Mouse (Mus musculus): ENCODE data around the gene 1700049E17Rik2. TPM values are rescaled to one million over a fixed set of nuclear protein-coding genes. Genes with fewer than 3 reads are reported as not detected.
"Not testable (repeated sequence)": the region's sequence is repeated elsewhere in the genome, so short reads cannot be mapped to it uniquely, and the experiment has no call there.

Gene 1700049E17Rik2
- not detected in 2 replicates for polyA plus RNA-seq (2014; fragmentation: Nextera tagmentation; extraction: Ambion mirVana)

DNA sequence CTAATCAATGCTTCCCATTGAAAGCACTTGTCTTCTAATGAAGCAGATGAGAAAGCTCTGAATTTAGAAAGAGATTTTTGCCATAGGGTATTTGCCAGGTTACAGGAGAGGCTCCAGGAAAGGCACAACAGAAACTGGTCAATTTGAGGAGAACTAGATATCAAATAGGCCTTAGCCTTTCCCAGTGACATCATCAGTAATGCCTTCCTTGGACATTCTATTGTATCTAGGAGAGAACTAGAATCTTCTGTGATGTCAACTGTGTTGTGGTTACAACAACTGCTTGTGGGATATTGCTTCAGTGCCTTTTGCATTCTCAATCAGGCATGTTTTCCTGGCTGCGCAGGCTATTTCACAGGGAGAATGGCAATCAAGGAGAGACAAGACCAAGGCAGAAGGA, at the start of gene 1700049E17Rik2:
Gene 1700049E17Rik2, plus strand, starts transcription at position 301 of the 400 bp plus-strand sequence.
- H3K4me2 ChIP-seq (ENCODE audit: low read length); H3K9ac ChIP-seq (replicated peaks; ENCODE audit: low read length); H3K36me3 ChIP-seq (ENCODE audit: control insufficient read depth, insufficient read depth, low read length); H3K27me3 ChIP-seq (ENCODE audit: control insufficient read depth, insufficient read depth, low read length); H3K9me3 ChIP-seq (ENCODE audit: control insufficient read depth, low read length); DNase-seq; H3K27ac ChIP-seq (replicated peaks; ENCODE audit: low read depth, low read length); H3K4me3 ChIP-seq (replicated peaks; ENCODE audit: low read depth, low read length); ATAC-seq (ENCODE audit: low FRiP score, low TSS enrichment); H3K4me1 ChIP-seq (ENCODE audit: control insufficient read depth, insufficient read depth, low read length): not testable (repeated sequence)
- WGBS = no CpG with 5 or more reads among the region's 1 CpGs

DNA sequence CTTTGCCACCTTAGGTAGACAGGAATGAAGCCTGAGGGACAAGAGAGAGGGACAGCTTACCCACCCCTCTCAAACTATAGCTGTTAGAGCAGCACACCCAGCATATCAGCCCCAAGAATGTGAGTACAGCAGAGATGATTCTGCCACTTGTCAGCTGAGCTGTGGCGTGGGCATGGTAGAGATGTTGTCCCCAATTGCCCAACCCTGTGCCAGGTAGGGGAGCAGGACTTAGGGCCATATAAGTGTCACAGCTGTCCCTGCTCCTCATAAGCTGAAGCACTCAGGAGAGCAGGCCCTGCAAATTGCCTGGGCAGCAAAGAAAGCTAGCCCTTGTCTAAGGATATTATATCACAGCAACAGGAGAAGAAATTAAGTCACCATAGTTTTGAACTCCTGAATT, 48.3 kb upstream of the 1700049E17Rik2 start:
- 74% methylated on average over 1 of the region's 1 CpGs for WGBS
- DNase-seq; H3K4me3 ChIP-seq (replicated peaks; ENCODE audit: low read depth, low read length); ATAC-seq (ENCODE audit: low FRiP score, low TSS enrichment); H3K9ac ChIP-seq (replicated peaks; ENCODE audit: low read length); H3K4me1 ChIP-seq (ENCODE audit: control insufficient read depth, insufficient read depth, low read length); H3K27ac ChIP-seq (replicated peaks; ENCODE audit: low read depth, low read length); H3K27me3 ChIP-seq (ENCODE audit: control insufficient read depth, insufficient read depth, low read length); H3K4me2 ChIP-seq (ENCODE audit: low read length); H3K9me3 ChIP-seq (ENCODE audit: control insufficient read depth, low read length); H3K36me3 ChIP-seq (ENCODE audit: control insufficient read depth, insufficient read depth, low read length): not testable (repeated sequence)

DNA sequence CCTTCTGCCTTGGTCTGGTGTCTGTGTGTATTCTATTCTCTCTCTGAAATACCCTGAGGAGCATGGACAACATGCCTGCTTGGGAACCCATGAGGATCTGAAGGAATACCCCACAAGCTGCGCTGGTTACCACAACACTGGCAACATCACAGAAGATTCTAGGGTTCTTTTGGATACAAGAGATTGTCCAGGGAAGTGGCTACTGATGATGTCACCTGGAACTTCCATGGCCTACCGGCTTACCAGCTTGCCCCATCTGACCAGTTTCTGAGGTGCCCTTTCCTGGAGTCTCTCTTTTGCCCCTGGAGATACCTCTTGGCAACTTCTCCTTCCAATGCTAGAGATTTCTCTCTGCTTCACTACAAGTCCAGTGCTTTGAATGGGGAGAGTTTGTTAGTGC, 17.5 kb upstream of the 1700049E17Rik2 start, which contains the start of gene Gm7970:
Gene Gm7970, minus strand, starts transcription at position 101 of the 400 bp plus-strand sequence.
- H3K9me3 ChIP-seq (ENCODE audit: control insufficient read depth, low read length); H3K27me3 ChIP-seq (ENCODE audit: control insufficient read depth, insufficient read depth, low read length); H3K9ac ChIP-seq (replicated peaks; ENCODE audit: low read length); H3K4me3 ChIP-seq (replicated peaks; ENCODE audit: low read depth, low read length); ATAC-seq (ENCODE audit: low FRiP score, low TSS enrichment); H3K4me2 ChIP-seq (ENCODE audit: low read length); H3K27ac ChIP-seq (replicated peaks; ENCODE audit: low read depth, low read length); H3K36me3 ChIP-seq (ENCODE audit: control insufficient read depth, insufficient read depth, low read length); DNase-seq; H3K4me1 ChIP-seq (ENCODE audit: control insufficient read depth, insufficient read depth, low read length): not testable (repeated sequence)
- no CpG with 5 or more reads among the region's 2 CpGs for WGBS

DNA sequence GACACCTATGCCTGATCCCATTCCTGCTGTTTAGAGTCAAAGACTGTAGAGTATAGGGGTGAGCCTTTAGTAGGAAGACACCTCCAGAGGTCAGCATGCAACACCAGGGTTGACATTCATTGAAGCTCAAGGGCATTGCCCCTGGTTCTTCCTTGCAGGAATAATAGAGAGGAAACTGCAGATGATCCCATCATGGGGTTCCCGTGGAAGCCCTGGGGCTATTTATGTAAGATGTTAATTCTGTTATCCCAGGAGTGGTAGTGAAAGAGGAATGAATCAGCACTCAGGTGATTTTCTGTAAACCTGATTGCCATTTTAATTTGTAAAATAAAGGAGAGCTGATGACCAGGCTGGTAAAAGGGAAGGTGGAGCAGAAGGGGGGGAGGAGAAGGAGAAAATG, 13.3 kb downstream of the 1700049E17Rik2 start:
- DNase-seq; H3K36me3 ChIP-seq (ENCODE audit: control insufficient read depth, insufficient read depth, low read length); H3K4me2 ChIP-seq (ENCODE audit: low read length); H3K9me3 ChIP-seq (ENCODE audit: control insufficient read depth, low read length); H3K27ac ChIP-seq (replicated peaks; ENCODE audit: low read depth, low read length); ATAC-seq (ENCODE audit: low FRiP score, low TSS enrichment); H3K27me3 ChIP-seq (ENCODE audit: control insufficient read depth, insufficient read depth, low read length); H3K9ac ChIP-seq (replicated peaks; ENCODE audit: low read length); H3K4me3 ChIP-seq (replicated peaks; ENCODE audit: low read depth, low read length); H3K4me1 ChIP-seq (ENCODE audit: control insufficient read depth, insufficient read depth, low read length): not testable (repeated sequence)
- WGBS = 72% methylated on average over 1 of the region's 1 CpGs

DNA sequence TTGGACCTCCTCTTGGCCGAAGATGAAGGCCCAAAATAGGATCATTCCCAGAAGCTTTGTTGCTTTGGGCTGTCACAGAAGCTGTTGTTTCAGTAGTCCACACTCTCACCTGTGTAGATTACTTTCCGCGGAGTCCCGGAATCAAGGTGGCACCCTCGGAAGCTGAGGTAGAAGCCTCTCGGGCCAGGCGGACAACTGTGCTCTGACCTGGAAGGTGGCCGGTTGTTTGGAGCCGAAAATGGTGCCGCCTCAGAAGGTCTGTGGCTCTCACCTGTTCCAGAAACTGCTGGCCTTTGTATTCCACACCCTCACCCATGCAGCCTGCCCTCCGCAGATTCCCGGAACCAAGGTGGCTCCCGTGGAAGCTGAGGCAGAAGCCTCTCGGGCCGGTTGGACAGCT, 27.9 kb downstream of the 1700049E17Rik2 start:
- not testable (repeated sequence) for H3K9ac ChIP-seq (replicated peaks; ENCODE audit: low read length); H3K27me3 ChIP-seq (ENCODE audit: control insufficient read depth, insufficient read depth, low read length); H3K36me3 ChIP-seq (ENCODE audit: control insufficient read depth, insufficient read depth, low read length); H3K4me2 ChIP-seq (ENCODE audit: low read length); H3K9me3 ChIP-seq (ENCODE audit: control insufficient read depth, low read length); DNase-seq; ATAC-seq (ENCODE audit: low FRiP score, low TSS enrichment); H3K4me1 ChIP-seq (ENCODE audit: control insufficient read depth, insufficient read depth, low read length); H3K27ac ChIP-seq (replicated peaks; ENCODE audit: low read depth, low read length); H3K4me3 ChIP-seq (replicated peaks; ENCODE audit: low read depth, low read length)
- 95% methylated on average over 15 of the region's 15 CpGs for WGBS

DNA sequence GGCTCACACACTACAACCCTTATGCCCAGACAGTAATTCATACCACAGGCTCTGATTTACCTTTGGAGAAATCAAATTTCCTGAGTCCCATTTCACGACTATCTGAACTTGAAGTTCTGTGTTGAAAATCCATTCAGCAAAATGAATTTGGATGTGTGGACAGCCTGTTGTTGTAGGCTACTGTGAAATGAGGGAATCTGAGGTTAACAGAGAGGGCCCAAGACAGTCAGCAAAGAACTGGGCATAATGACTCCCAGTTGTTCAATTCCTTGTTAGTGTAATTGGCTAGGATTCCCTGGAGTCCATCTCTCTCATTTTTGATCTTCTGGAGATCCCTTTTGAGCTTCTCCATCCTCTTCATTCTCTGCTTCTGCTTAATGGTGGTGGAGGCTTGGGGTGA, 37.7 kb downstream of the 1700049E17Rik2 start:
- not testable (repeated sequence) for DNase-seq; H3K4me3 ChIP-seq (replicated peaks; ENCODE audit: low read depth, low read length); H3K36me3 ChIP-seq (ENCODE audit: control insufficient read depth, insufficient read depth, low read length); H3K27me3 ChIP-seq (ENCODE audit: control insufficient read depth, insufficient read depth, low read length); H3K9ac ChIP-seq (replicated peaks; ENCODE audit: low read length); H3K4me1 ChIP-seq (ENCODE audit: control insufficient read depth, insufficient read depth, low read length); ATAC-seq (ENCODE audit: low FRiP score, low TSS enrichment); H3K27ac ChIP-seq (replicated peaks; ENCODE audit: low read depth, low read length); H3K4me2 ChIP-seq (ENCODE audit: low read length); H3K9me3 ChIP-seq (ENCODE audit: control insufficient read depth, low read length)
- 69% methylated on average over 1 of the region's 1 CpGs for WGBS

DNA sequence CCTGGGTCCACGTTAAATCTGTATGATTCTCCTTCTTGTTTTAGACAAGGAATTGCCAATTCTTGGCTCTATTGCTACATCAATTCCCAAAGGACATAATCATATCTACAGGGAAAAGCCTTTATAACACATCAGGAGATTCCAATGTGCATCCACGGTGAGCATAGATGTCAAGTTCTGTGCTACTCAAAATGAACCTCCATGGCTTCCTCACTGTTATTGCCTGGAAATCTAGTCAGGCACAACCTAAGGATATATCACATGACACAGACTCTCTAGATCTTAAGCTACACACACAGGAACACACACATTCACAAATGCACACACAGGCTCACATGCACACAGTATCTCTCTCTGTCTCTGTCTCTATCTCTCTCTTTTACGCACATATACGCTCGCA, 49.5 kb downstream of the 1700049E17Rik2 start:
- DNase-seq; H3K4me2 ChIP-seq (ENCODE audit: low read length); H3K9ac ChIP-seq (replicated peaks; ENCODE audit: low read length); H3K36me3 ChIP-seq (ENCODE audit: control insufficient read depth, insufficient read depth, low read length); H3K27ac ChIP-seq (replicated peaks; ENCODE audit: low read depth, low read length); H3K4me3 ChIP-seq (replicated peaks; ENCODE audit: low read depth, low read length); H3K27me3 ChIP-seq (ENCODE audit: control insufficient read depth, insufficient read depth, low read length); H3K9me3 ChIP-seq (ENCODE audit: control insufficient read depth, low read length); H3K4me1 ChIP-seq (ENCODE audit: control insufficient read depth, insufficient read depth, low read length); ATAC-seq (ENCODE audit: low FRiP score, low TSS enrichment): not testable (repeated sequence)
- 93% methylated on average over 4 of the region's 5 CpGs for whole genome bisulfite sequencing

DNA sequence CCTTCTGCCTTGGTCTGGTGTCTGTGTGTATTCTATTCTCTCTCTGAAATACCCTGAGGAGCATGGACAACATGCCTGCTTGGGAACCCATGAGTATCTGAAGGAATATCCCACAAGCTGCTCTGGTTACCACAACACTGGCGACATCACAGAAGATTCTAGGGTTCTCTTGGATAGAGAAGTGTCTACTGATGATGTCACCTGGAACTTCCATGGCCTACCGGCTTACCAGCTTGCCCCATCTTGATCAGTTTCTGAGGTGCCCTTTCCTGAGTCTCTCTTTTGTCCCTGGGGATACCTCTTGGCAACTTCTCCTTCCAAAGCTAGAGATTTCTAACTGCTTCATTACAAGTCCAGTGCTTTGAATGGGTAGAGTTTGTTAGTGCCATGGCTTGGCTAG, 51.5 kb downstream of the 1700049E17Rik2 start, which contains the start of gene Gm3072:
Gene Gm3072, minus strand, starts transcription at position 101 of the 400 bp plus-strand sequence.
- 64% methylated on average over 1 of the region's 2 CpGs for whole genome bisulfite sequencing
- H3K4me2 ChIP-seq (ENCODE audit: low read length); H3K36me3 ChIP-seq (ENCODE audit: control insufficient read depth, insufficient read depth, low read length); H3K4me3 ChIP-seq (replicated peaks; ENCODE audit: low read depth, low read length); DNase-seq; H3K27me3 ChIP-seq (ENCODE audit: control insufficient read depth, insufficient read depth, low read length); H3K9me3 ChIP-seq (ENCODE audit: control insufficient read depth, low read length); H3K27ac ChIP-seq (replicated peaks; ENCODE audit: low read depth, low read length); H3K4me1 ChIP-seq (ENCODE audit: control insufficient read depth, insufficient read depth, low read length); ATAC-seq (ENCODE audit: low FRiP score, low TSS enrichment); H3K9ac ChIP-seq (replicated peaks; ENCODE audit: low read length): not testable (repeated sequence)

DNA sequence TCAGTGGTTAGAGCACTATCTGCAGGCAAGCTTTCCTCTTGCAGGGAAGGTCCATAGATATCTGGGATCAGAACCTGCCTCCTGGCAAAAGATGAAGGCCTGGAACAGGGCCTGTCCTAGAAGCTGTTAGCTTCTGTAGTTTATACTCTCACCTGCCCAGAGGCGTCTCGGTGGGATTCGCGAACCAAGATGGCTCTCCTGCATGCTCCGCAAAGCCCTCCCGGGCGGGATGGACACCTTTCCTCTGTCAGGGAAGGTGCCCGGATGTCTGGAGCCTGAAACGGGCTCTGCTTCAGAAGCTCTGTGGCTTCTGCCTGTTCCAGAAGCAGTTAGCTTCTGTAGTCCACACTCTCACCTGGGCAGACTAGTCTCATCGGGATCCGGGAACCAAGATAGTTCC, 57.1 kb downstream of the 1700049E17Rik2 start:
- not testable (repeated sequence) for H3K9me3 ChIP-seq (ENCODE audit: control insufficient read depth, low read length); H3K4me3 ChIP-seq (replicated peaks; ENCODE audit: low read depth, low read length); H3K9ac ChIP-seq (replicated peaks; ENCODE audit: low read length); DNase-seq; ATAC-seq (ENCODE audit: low FRiP score, low TSS enrichment); H3K4me1 ChIP-seq (ENCODE audit: control insufficient read depth, insufficient read depth, low read length); H3K4me2 ChIP-seq (ENCODE audit: low read length); H3K27ac ChIP-seq (replicated peaks; ENCODE audit: low read depth, low read length); H3K27me3 ChIP-seq (ENCODE audit: control insufficient read depth, insufficient read depth, low read length); H3K36me3 ChIP-seq (ENCODE audit: control insufficient read depth, insufficient read depth, low read length)
- 94% methylated on average over 9 of the region's 11 CpGs for WGBS

All from midbrain, embryonic 14.5 days (tissue).